Mouse (Mus musculus) olfactory bulb, adult 2 months (tissue): ENCODE results near the gene Tspan14.

Experiments
- CTCF ChIP-seq: fragments of 200-500 bp; IDR thresholded peaks from 2 replicates; pipeline ENCODE4 v1.5.1; 2012; ENCODE audit warnings: low read depth, mild to moderate bottlenecking, low read length, moderate library complexity; ENCODE audit not compliant: insufficient read depth
- POLR2A ChIP-seq: fragments of 200-500 bp; IDR thresholded peaks from 2 replicates; pipeline ENCODE4 v1.6.1; 2012; ENCODE audit warnings: mild to moderate bottlenecking, low read depth, low read length, moderate library complexity; ENCODE audit not compliant: insufficient read depth

GRCm38 (mm10) chr14:40979002-40979401 is 12.4 kb upstream of the Tspan14 start:
- TF ChIP-seq POLR2A: no peak
- TF ChIP-seq CTCF: no peak
